Comparison of ENCODE assay signal across 9 mouse cellular contexts in the genomic region with DNA sequence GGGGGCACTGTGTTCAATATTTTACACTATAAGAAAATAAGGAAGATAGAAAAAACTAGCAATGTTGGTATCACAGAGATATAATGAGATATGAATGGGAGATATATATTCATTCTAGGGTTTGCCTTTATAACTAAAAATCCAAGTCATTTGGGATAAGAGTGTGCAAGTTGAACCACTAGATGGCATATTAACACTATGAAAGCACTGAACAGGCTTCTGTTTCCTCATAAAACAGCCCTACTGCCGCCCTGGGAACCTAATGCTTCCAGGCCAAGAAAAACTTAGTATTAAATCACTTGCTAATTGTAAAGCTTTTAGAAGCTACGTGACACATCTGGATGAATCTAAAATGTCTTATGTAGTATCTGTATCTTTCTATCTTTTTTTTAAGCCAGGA.
DNase-seq lines count a peak whose midpoint lies in the region; ATAC-seq and TF ChIP-seq lines count a peak whose summit lies in the region.
"Had no signal": no experiment of that assay in that cellular context is flagged by ENCODE, and none has a peak within 500 bp of the region (broad histone marks: within the 10 kb centered on the region; RNA-seq: fewer than 3 reads in every experiment).

No protein-coding gene starts in this region.

- no peaks in the 10 kb centered on the region for H3K36me3 ChIP-seq in lung, embryonic 14.5 days (ENCODE audit: insufficient read depth)
- H3K36me3 ChIP-seq in limb, embryonic 13.5 days: no peaks in the 10 kb centered on the region

- 17% methylated on average over 2 of the region's 2 CpGs for WGBS in lung, embryonic 14.5 days
- WGBS in limb, embryonic 13.5 days: 11% methylated on average over 2 of the region's 2 CpGs

- H3K4me2 ChIP-seq in lung, embryonic 14.5 days: no peak overlapping the region
- H3K4me2 ChIP-seq in limb, embryonic 13.5 days (replicated peaks): no peak overlapping the region

- ATAC-seq in lung, embryonic 14.5 days (ENCODE audit: insufficient read depth): peak; percentile 78; the same call in 1 of the 2 replicates
- ATAC-seq in limb, embryonic 13.5 days (ENCODE audit: low FRiP score, low read depth): 0 out of 2 replicates have a peak, but pooled peaks have one; percentile 75
- no peak for ATAC-seq in erythroid progenitor cell, adult 5-6 weeks (replicated peaks; ENCODE audit: low FRiP score, poor library complexity, severe bottlenecking)

- no peak overlapping the region for H3K4me3 ChIP-seq in lung, embryonic 14.5 days (ENCODE audit: low read depth, low read length)
- no peak overlapping the region for H3K4me3 ChIP-seq in limb, embryonic 13.5 days
- H3K4me3 ChIP-seq: myocyte had no signal

- intact Hi-C loops in heart, postnatal 10 days (cut with DNase I): loop anchor here (1.0 to 5.0 kb wide), 3 partner anchors 369 to 474 kb away; no protein-coding TSS in a partner anchor

- no peaks in the 10 kb centered on the region for H3K9me3 ChIP-seq in lung, embryonic 14.5 days (ENCODE audit: low read depth, low read length)
- no peaks in the 10 kb centered on the region for H3K9me3 ChIP-seq in limb, embryonic 13.5 days

- no peak overlapping the region for H3K9ac ChIP-seq in lung, embryonic 14.5 days
- no peak overlapping the region for H3K9ac ChIP-seq in limb, embryonic 13.5 days

- DNase-seq in adrenal gland, postnatal 10 days: peak; percentile 13
- no peak for DNase-seq in adrenal gland, adult 2 months
- DNase-seq in lung, embryonic 14.5 days: peak; percentile 81
- no peak for DNase-seq in lung, adult 18-20 months
- peak; percentile 30 to 45 for DNase-seq in heart, postnatal 10 days
- DNase-seq in retina, postnatal 1 day: peak; percentile 63

- peak; percentile 68 for TF ChIP-seq CTCF in lung, embryonic 14.5 days (IDR thresholded peaks at IDR 0.05; ENCODE audit: low read depth)

- H3K4me1 ChIP-seq in lung, embryonic 14.5 days (ENCODE audit: insufficient read depth): no peaks in the 10 kb centered on the region
- H3K4me1 ChIP-seq in limb, embryonic 13.5 days: no peaks in the 10 kb centered on the region

- H3K27ac ChIP-seq in lung, embryonic 14.5 days (ENCODE audit: low read depth): no peak overlapping the region
- no peak overlapping the region for H3K27ac ChIP-seq in limb, embryonic 13.5 days

- no peaks in the 10 kb centered on the region for H3K27me3 ChIP-seq in lung, embryonic 14.5 days (ENCODE audit: insufficient read depth, low read length)
- H3K27me3 ChIP-seq in limb, embryonic 13.5 days: no peaks in the 10 kb centered on the region

Comparison
In these comparisons a context has a peak if more than half of its experiments do, and no peak if none do; other contexts are left out.
1. DNase-seq: peak in adrenal gland, postnatal 10 days (single experiment), lung, embryonic 14.5 days (single experiment), heart, postnatal 10 days (2 of 2) and retina, postnatal 1 day (single experiment); none in adrenal gland, adult 2 months (single experiment) and lung, adult 18-20 months (0 of 2).